Mouse (Mus musculus): ENCODE measurements around the gene Fads1. TPM values are rescaled to one million over a fixed set of nuclear protein-coding genes. Genes with fewer than 3 reads are reported as not detected.
"Not testable (repeated sequence)": the region's sequence is repeated elsewhere in the genome, so short reads cannot be mapped to it uniquely, and the experiment has no call there.

Fads1 gene
- polyA plus RNA-seq, 1 experiment: 62.3 TPM

GRCm38 (mm10) chr19:10144464-10144863 lies 38.2 kb upstream of the Fads1 start:
- TF ChIP-seq MAX (IDR thresholded peaks at IDR 0.05): no peak
- no peak for TF ChIP-seq CEBPB (IDR thresholded peaks at IDR 0.05; ENCODE audit: low read depth)
- no peak for TF ChIP-seq CTCF (IDR thresholded peaks at IDR 0.05; ENCODE audit: control insufficient read depth, insufficient read depth, insufficient read length)
- TF ChIP-seq MYOG (IDR thresholded peaks at IDR 0.05; ENCODE audit: control insufficient read depth, extremely low read depth, insufficient read length): no peak
- no peak for TF ChIP-seq FOSL1 (IDR thresholded peaks at IDR 0.05; ENCODE audit: insufficient read depth, low read length, poor library complexity, severe bottlenecking)
- TF ChIP-seq USF1 (IDR thresholded peaks at IDR 0.05; ENCODE audit: low read depth): no peak
- TF ChIP-seq MYOD1 (IDR thresholded peaks at IDR 0.05; ENCODE audit: control insufficient read depth, insufficient read length, low read depth): no peak
- no peaks in the 10 kb centered on the region for H3K27me3 ChIP-seq (ENCODE audit: control insufficient read depth, insufficient read depth, insufficient read length)
- no peak overlapping the region for H3K4me3 ChIP-seq (ENCODE audit: insufficient read depth, poor library complexity, severe bottlenecking)
- H3K79me3 ChIP-seq (ENCODE audit: low read depth): no peaks in the 10 kb centered on the region
- H3ac ChIP-seq (ENCODE audit: control insufficient read depth, insufficient read length, low read depth): no peak overlapping the region
- no peaks in the 10 kb centered on the region for H3K79me2 ChIP-seq (ENCODE audit: control insufficient read depth, insufficient read depth)
- no peaks in the 10 kb centered on the region for H3K36me3 ChIP-seq (ENCODE audit: control insufficient read depth, insufficient read depth)

DNA sequence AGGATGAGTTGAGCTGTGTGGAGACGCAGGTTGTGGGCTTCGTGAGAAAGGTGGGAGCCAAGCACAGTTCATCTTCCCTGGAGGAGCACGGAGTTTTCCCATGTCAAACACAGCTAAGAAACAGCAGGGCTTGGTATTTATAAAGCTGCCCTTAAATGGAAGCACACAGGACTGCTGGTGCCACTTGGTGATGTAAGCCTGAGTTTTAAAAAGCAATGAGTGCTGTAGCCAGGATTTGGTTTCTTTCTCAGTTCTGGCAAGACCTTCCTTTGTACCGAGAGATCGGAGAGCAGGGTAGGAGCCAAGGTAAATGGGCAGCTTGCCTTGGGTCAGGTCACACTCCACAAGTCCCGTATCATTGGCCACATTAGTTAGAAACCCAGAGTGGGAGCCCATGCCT lies 34.1 kb upstream of the Fads1 start:
- H3K79me3 ChIP-seq (ENCODE audit: low read depth): no peaks in the 10 kb centered on the region
- no peaks in the 10 kb centered on the region for H3K36me3 ChIP-seq (ENCODE audit: control insufficient read depth, insufficient read depth)
- H3ac ChIP-seq (ENCODE audit: control insufficient read depth, insufficient read length, low read depth): no peak overlapping the region
- H3K27me3 ChIP-seq (ENCODE audit: control insufficient read depth, insufficient read depth, insufficient read length): no peaks in the 10 kb centered on the region
- no peaks in the 10 kb centered on the region for H3K79me2 ChIP-seq (ENCODE audit: control insufficient read depth, insufficient read depth)
- no peak overlapping the region for H3K4me3 ChIP-seq (ENCODE audit: insufficient read depth, poor library complexity, severe bottlenecking)
- TF ChIP-seq USF1 (IDR thresholded peaks at IDR 0.05; ENCODE audit: low read depth) (no peak), MYOD1 (IDR thresholded peaks at IDR 0.05; ENCODE audit: control insufficient read depth, insufficient read length, low read depth) (no peak), MAX (IDR thresholded peaks at IDR 0.05) (no peak), MYOG (IDR thresholded peaks at IDR 0.05; ENCODE audit: control insufficient read depth, extremely low read depth, insufficient read length) (no peak), FOSL1 (IDR thresholded peaks at IDR 0.05; ENCODE audit: insufficient read depth, low read length, poor library complexity, severe bottlenecking) (no peak), CTCF (IDR thresholded peaks at IDR 0.05; ENCODE audit: control insufficient read depth, insufficient read depth, insufficient read length) (no peak), CEBPB (IDR thresholded peaks at IDR 0.05; ENCODE audit: low read depth) (no peak)

DNA sequence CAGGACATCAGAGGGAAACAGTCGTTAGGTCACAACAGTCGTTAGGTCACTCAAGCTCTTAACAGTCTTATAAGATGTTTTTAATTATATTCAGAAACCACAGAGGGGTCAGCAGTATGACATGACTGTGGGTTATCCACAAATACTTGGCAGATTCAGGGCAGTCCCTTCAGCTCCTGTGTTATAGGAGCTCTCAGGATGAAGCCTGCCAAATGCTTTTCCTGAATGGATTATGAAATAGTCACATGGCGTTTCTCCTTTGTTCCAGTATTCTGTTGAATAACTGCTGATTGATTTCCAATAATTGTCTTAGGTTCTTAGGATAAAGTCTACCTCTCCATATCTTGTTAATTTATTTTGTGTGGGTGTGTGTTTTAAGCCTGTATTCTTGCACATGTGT lies 33.5 kb upstream of the Fads1 start:
- TF ChIP-seq USF1 (IDR thresholded peaks at IDR 0.05; ENCODE audit: low read depth) (no peak), FOSL1 (IDR thresholded peaks at IDR 0.05; ENCODE audit: insufficient read depth, low read length, poor library complexity, severe bottlenecking) (no peak), MAX (IDR thresholded peaks at IDR 0.05) (no peak), MYOG (IDR thresholded peaks at IDR 0.05; ENCODE audit: control insufficient read depth, extremely low read depth, insufficient read length) (no peak)
- no peaks in the 10 kb centered on the region for H3K79me2 ChIP-seq (ENCODE audit: control insufficient read depth, insufficient read depth)
- no peak overlapping the region for H3ac ChIP-seq (ENCODE audit: control insufficient read depth, insufficient read length, low read depth)
- H3K27me3 ChIP-seq (ENCODE audit: control insufficient read depth, insufficient read depth, insufficient read length): no peaks in the 10 kb centered on the region
- no peak overlapping the region for H3K4me3 ChIP-seq (ENCODE audit: insufficient read depth, poor library complexity, severe bottlenecking)
- no peaks in the 10 kb centered on the region for H3K36me3 ChIP-seq (ENCODE audit: control insufficient read depth, insufficient read depth)
- no peaks in the 10 kb centered on the region for H3K79me3 ChIP-seq (ENCODE audit: low read depth)

DNA sequence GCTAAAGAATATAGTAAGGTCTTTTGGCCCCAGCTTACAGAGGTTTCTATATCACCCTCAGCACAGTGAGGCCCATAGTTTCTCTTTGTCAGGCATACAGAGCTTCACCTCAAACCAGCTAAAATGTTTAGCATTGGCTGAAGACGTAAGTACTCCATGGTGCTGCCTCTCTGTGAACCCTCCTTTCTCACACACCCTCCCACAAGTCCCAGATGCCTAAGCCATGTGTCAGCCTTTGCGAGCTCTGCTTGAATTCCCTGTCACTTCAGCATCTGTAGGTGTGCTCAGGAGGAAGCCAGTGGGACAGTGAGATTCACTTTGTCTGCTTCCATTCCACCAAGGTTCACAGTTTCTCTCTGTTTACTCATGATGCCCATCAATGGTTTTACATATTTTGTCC lies 25.0 kb upstream of the Fads1 start:
- no peaks in the 10 kb centered on the region for H3K36me3 ChIP-seq (ENCODE audit: control insufficient read depth, insufficient read depth)
- H3K79me3 ChIP-seq (ENCODE audit: low read depth): no peaks in the 10 kb centered on the region
- H3K4me3 ChIP-seq (ENCODE audit: insufficient read depth, poor library complexity, severe bottlenecking): no peak overlapping the region
- H3K79me2 ChIP-seq (ENCODE audit: control insufficient read depth, insufficient read depth): no peaks in the 10 kb centered on the region
- TF ChIP-seq FOSL1 (IDR thresholded peaks at IDR 0.05; ENCODE audit: insufficient read depth, low read length, poor library complexity, severe bottlenecking): no peak
- no peak for TF ChIP-seq MYOG (IDR thresholded peaks at IDR 0.05; ENCODE audit: control insufficient read depth, extremely low read depth, insufficient read length)
- TF ChIP-seq CTCF (IDR thresholded peaks at IDR 0.05; ENCODE audit: control insufficient read depth, insufficient read depth, insufficient read length): no peak
- no peak for TF ChIP-seq MAX (IDR thresholded peaks at IDR 0.05)
- TF ChIP-seq MYOD1 (IDR thresholded peaks at IDR 0.05; ENCODE audit: control insufficient read depth, insufficient read length, low read depth): no peak
- no peak for TF ChIP-seq USF1 (IDR thresholded peaks at IDR 0.05; ENCODE audit: low read depth)
- no peak for TF ChIP-seq CEBPB (IDR thresholded peaks at IDR 0.05; ENCODE audit: low read depth)
- no peaks in the 10 kb centered on the region for H3K27me3 ChIP-seq (ENCODE audit: control insufficient read depth, insufficient read depth, insufficient read length)
- no peak overlapping the region for H3ac ChIP-seq (ENCODE audit: control insufficient read depth, insufficient read length, low read depth)

GRCm38 (mm10) chr19:10163896-10164295 lies 18.8 kb upstream of the Fads1 start:
- Histone ChIP-seq H3K79me3 (ENCODE audit: low read depth) (no peaks in the 10 kb centered on the region), H3K36me3 (ENCODE audit: control insufficient read depth, insufficient read depth) (no peaks in the 10 kb centered on the region), H3K4me3 (ENCODE audit: insufficient read depth, poor library complexity, severe bottlenecking) (no peak overlapping the region), H3ac (ENCODE audit: control insufficient read depth, insufficient read length, low read depth) (no peak overlapping the region), H3K79me2 (ENCODE audit: control insufficient read depth, insufficient read depth) (no peaks in the 10 kb centered on the region), H3K27me3 (ENCODE audit: control insufficient read depth, insufficient read depth, insufficient read length) (no peaks in the 10 kb centered on the region)
- TF ChIP-seq MYOG (IDR thresholded peaks at IDR 0.05; ENCODE audit: control insufficient read depth, extremely low read depth, insufficient read length) (no peak), FOSL1 (IDR thresholded peaks at IDR 0.05; ENCODE audit: insufficient read depth, low read length, poor library complexity, severe bottlenecking) (no peak), CEBPB (IDR thresholded peaks at IDR 0.05; ENCODE audit: low read depth) (no peak), CTCF (IDR thresholded peaks at IDR 0.05; ENCODE audit: control insufficient read depth, insufficient read depth, insufficient read length) (no peak), MYOD1 (IDR thresholded peaks at IDR 0.05; ENCODE audit: control insufficient read depth, insufficient read length, low read depth) (no peak), USF1 (IDR thresholded peaks at IDR 0.05; ENCODE audit: low read depth) (no peak), MAX (IDR thresholded peaks at IDR 0.05) (no peak)

DNA sequence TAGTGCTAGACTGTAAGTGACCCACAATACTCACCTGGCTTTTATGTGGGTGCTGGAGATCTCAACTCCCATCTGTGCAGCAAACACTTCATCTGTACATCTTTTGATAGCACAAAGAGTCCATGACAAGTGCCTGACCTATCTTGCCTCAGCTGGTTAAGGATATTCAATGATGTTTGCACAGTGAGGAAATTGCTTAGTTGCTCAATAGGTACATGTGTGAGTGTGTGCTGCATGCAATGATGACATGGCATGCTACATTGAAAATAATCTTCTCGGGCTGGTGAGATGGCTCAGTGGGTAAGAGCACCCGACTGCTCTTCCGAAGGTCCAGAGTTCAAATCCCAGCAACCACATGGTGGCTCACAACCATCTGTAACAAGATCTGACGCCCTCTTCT lies 16.8 kb upstream of the Fads1 start:
- not testable (repeated sequence) for H3K27me3 ChIP-seq (ENCODE audit: control insufficient read depth, insufficient read depth, insufficient read length)

More for the DNA sequence above, 16.8 kb upstream of the Fads1 start:
- not testable (repeated sequence) for H3K79me3 ChIP-seq (ENCODE audit: low read depth); H3K36me3 ChIP-seq (ENCODE audit: control insufficient read depth, insufficient read depth); H3ac ChIP-seq (ENCODE audit: control insufficient read depth, insufficient read length, low read depth); H3K79me2 ChIP-seq (ENCODE audit: control insufficient read depth, insufficient read depth); H3K4me3 ChIP-seq (ENCODE audit: insufficient read depth, poor library complexity, severe bottlenecking)
